Mouse (Mus musculus) thymus, postnatal 4 days (tissue): ENCODE data around the gene Olfr718-ps1.
A peak's percentile ranks its signal among the peaks of the same experiment; 100 is the strongest.
"Not testable (repeated sequence)": the region's sequence is repeated elsewhere in the genome, so short reads cannot be mapped to it uniquely, and the experiment has no call there.

Experiments used
- DNase-seq: peaks from one replicate; pipeline ENCODE4 v3.0.0; 2021

The Olfr718-ps1 gene

GRCm38 (mm10) chr5:143147481-143147880, at the start of gene Olfr718-ps1:
Gene Olfr718-ps1, minus strand, starts transcription at chr5:143147581.
- DNase-seq, result no peak

DNA sequence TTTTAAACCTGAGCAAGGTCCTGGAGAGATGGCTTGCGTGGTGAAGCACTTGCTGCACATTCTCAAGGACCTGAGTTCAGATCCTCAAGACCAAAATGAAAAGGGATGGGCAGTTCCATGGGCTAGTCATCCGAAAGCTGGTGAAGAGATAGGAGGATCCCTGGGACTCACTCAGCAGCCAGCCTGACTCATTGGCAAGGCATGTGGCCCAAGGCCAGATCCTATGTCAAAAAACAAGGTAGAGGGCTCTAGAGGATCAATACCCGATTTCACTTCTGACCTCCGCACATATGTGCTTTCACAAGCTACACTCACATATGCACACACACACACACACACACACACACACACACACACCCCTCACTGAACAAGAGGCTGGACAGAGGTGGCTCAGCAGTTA, 49.1 kb upstream of the Olfr718-ps1 start:
- DNase-seq, result no peak

DNA sequence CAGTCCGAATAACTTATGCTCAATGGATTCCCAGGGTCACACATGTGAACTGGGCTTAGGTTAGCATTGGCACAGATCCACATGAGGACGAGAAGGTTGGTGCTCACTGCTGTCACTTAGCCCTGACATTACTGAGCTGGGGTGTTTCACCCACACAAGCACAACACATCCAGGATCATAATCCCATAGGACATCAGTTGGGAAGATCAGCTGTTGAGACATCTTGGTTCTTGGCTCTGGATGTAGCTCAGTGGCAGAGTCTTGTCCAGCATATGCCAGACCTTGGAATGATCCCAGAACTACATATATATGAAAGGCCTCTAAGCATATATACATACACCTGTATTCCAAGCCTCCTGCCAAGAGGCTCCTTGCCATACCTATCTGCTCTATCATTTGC, 47.8 kb upstream of the Olfr718-ps1 start:
- no peak for DNase-seq

DNA sequence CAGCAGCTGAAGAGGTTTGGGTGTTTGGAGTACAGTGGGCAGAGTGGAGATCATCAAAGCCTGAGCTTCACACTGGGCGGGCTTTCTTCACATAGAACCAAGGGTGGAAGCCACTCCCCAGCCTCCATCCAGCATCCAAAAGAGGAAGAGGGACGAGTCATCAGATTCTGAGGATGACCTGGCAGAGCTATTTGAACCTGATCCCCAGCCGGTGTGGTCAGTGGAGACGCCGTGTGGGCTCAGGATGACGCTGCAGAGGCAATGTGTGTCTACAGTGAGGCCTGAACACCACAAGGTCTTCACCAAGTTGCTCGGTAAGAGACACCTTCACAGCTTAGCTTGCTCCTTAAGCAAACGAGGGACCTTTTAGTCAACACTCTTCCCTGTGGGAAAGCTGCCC, 47.4 kb upstream of the Olfr718-ps1 start:
- DNase-seq, result not testable (repeated sequence)

DNA sequence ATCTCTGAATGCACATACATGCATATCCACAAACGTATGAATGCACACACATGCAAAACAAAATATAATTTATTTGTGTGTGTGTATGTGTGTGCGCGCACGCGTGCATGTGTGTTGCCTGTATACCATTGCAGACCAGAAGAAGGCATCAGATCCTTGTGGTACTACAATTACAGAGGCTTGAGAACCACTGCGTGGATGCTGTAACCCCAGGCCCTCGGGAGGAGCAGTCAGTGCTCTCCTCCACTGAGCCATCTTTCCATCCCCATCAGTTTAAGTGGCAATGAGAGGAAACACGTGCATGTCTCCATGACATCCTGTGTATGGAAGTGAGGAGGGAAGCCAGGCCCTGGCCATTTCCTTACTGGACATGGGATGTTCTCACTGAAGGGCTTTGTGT, 45.4 kb upstream of the Olfr718-ps1 start:
- no peak for DNase-seq

GRCm38 (mm10) chr5:143188014-143188413, 40.6 kb upstream of the Olfr718-ps1 start:
- DNase-seq, result not testable (repeated sequence)

- peak; percentile 89 for DNase-seq
Measured at GRCm38 (mm10) chr5:143180255-143181076, 33.1 kb upstream of the Olfr718-ps1 start, which contains the start of the genes Rbak and Spdye4b. Gene Rbak, minus strand, starts transcription at chr5:143180775. Gene Spdye4b, plus strand, starts transcription at chr5:143181017.

DNA sequence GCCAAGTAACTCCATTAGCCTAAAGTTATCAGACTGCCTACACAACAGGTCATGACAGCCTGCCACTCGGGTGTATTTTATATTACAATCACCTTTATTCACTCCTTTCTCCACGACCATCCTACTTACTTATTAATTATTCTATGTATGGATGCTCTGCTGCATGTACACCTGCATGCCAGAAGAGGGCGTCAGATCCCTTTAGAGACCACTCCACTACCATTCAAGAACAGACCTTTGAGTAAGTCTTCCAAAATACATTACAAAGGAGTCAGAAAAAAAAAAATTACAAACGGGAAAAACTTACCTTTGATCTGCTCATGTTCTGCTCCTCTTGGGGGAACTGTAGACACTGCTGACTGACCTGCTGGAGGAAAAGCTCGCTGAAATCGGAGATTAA, 31.8 kb upstream of the Olfr718-ps1 start:
- peak; percentile 32 for DNase-seq

DNA sequence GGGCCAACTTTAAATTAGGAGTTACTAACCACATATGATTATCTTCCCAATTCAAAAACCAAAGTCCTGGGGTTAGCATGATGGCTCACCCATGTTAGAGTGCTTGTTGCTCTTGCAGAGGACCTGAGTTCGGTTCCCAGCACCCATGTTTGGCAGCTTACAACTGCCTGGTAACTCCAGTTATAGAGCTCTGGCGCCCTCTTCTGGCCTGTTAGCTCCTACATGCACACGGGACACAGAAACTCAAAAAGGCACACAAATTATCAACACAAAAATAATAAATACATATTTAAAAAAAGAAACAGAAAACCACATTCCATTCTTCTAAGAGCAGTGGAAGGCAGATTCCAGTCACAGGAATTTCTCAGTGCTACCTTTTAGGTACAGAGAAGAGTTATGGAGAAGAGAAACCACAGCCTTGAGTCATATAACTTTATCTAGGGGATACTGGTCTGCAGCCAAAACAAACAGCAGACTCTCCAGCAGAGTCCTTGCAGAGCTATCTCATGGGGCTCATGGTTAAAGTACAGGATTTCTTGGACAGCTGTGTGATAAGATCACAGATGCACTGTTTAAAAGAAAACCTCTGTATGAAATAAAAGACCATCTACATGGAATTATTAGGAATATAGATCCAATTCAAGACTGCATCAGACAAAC, 30.3 kb upstream of the Olfr718-ps1 start:
- peak; percentile 38 for DNase-seq

DNA sequence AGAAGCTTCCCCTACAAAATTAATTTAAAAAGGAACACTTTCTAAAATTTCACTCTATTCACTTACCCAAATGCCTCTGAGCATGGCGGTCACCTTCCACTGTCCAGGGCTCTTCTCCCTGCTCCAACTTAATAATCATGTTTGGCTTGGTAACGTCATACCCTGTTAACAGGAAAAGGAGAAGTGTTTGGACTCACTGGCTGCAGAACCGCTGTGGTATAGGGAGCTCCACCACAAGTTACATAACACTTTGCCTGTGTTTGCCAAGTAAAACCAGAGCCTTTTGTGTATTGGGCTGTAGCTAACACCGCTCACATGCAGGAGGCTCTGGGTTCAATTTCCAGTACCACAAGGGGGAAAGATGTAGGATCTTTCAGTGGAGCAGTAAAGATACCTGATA, 28.6 kb upstream of the Olfr718-ps1 start:
- no peak for DNase-seq

DNA sequence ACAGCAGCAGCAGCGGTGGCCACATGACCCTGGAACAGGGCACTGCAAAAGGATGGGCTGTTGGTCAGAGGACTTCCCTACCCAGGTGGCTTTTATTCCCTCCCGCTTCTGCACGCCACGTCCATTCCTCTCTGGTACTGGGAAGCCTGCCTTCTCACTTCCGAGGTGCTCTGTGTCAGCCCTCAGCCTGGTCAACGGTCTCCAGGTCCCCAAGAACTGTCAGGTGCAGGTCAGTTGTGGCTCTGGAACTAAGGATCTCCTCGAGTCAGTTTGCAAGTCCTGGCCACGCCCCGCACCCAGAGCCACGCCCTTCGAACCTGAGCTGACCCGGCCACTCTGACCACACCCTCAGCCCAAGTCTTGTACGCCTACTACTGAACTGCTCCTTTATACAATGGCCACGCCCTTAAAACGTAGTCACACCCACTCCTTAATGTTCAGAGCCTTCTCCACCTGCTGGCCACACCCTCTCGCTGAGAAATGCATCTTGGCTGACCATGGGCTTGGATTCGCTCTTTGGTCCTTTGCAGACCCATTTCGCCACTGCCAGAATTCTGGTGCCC, 18.2 kb upstream of the Olfr718-ps1 start:
- no peak for DNase-seq

DNA sequence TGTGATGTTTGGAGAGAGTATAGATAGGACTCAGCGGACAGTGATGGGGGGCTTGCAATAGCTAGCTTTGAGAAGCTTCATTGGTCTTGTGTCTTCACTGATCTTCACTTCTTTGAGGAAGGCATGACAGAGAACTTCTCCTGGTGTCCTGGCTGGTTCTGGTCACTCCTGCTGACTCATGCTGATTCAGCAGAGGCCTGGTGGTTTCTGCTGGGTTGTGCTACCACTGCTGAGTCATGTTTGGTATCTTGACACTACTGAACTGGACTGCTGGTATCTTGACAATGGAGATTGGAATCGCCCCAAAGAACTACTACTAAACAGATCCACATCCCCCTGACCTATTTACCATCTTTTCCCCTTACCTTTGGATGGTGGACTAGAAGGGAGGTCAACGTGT, 8.2 kb upstream of the Olfr718-ps1 start:
- no peak for DNase-seq

DNA sequence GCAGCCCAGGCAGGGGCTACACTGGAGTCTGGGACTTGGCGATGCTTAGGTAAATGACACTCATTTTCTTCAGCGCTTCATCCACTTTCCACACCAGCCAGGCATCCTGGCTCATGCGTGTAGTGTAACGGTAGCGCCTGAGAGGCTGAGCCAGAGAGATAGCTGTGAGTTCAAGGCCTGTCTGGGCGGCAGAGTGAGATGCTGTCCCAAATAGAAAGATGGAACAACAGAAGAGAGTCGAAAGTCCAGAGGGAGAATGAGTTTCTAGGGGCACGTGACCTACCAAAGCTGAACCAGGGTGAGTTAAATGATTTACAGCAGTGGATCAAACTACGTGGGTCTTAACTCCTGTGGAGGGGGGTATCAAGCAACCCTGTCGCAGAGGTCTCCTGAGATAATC, 6.4 kb upstream of the Olfr718-ps1 start:
- DNase-seq, result no peak

- DNase-seq, result no peak
Measured at GRCm38 (mm10) chr5:143150044-143150443, 2.7 kb upstream of the Olfr718-ps1 start.

GRCm38 (mm10) chr5:143149536-143149935, 2.2 kb upstream of the Olfr718-ps1 start:
- DNase-seq, result no peak

DNA sequence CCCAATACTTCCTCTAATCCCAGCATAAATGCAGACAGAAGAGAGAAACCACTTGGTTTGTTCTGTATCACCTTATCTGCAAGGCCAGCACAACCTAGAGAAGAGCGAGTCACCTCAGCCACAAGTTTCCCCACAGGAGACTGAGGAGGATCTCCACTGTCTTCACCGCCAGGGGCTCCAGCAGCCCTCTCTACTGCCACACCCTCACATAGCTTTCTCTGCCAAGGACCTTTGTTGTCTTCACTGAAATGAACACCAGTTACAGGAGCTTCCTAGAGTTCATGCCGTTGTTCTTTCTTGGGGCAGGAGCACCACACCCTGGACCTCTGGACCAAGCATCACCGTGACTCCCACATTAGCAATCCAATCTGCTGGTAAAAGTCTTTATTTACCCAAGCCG, 1.3 kb upstream of the Olfr718-ps1 start:
- no peak for DNase-seq

- DNase-seq, result no peak
Measured at GRCm38 (mm10) chr5:143137580-143137979, 9.8 kb downstream of the Olfr718-ps1 start.

GRCm38 (mm10) chr5:143135042-143135441, 12.3 kb downstream of the Olfr718-ps1 start:
- no peak for DNase-seq

- not testable (repeated sequence) for DNase-seq
Measured at GRCm38 (mm10) chr5:143134216-143135010, 13.0 kb downstream of the Olfr718-ps1 start.

DNA sequence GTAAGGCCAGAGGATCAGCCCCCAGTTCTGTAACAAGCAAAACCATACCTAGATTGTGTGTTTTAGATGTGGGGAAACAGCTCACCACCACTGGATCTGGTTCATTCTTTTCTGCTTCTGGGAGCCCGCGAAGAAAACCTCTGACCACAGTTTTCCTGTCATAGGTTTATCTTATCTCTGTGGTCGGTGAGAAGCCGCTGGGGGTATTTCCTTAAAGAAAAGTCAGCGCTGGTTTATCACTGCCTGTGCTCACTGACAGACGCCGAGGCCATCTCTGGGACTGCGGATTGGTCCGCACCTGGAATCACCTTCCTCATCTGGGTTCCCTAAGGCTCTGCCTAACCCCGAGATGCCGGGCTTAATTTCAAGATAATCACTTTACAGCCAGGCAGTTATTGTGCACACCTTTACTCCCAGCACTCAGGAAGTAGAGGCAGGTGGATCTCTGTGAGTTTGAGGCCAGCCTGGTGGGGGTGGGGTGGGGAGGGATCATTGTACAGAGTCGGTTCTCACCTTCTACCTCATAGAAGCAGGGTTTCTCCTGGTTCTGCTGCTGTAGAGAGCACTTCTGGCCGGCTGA, 14.4 kb downstream of the Olfr718-ps1 start:
- peak; percentile 61 for DNase-seq

DNA sequence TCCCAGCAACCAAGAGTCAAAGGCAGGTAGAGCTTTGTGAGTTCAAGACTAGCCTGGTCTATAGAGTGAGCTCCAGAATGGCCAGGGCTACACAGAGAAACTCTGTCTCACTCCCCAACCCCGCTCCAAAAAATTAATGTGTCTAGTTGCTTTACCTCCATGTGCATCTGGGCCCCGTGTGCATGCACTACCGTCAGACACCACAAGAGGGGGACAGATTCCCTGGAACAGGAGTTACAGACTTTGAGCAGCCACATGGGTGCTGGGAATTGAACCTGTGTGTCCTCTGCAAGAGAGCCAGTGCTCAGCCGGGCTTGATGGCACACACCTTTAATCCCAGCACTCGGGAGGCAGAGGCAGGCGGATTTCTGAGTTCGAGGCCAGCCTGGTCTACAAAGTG, 17.0 kb downstream of the Olfr718-ps1 start:
- peak; percentile 61 for DNase-seq

- DNase-seq, result no peak
Measured at GRCm38 (mm10) chr5:143129101-143129500, 18.3 kb downstream of the Olfr718-ps1 start.

- DNase-seq, result no peak
Measured at GRCm38 (mm10) chr5:143127837-143128236, 19.5 kb downstream of the Olfr718-ps1 start.
